Mouse (Mus musculus): ENCODE data around the gene Slc12a4.
"Not testable (repeated sequence)": the region's sequence is repeated elsewhere in the genome, so short reads cannot be mapped to it uniquely, and the experiment has no call there.

Gene Slc12a4

GRCm38 (mm10) chr8:105965905-105966341, at the start of gene Slc12a4:
Gene Slc12a4, minus strand, starts transcription at chr8:105966097.
- peak; percentile 92 for DNase-seq

GRCm38 (mm10) chr8:106012203-106012602, 46.3 kb upstream of the Slc12a4 start:
- not testable (repeated sequence) for DNase-seq

GRCm38 (mm10) chr8:106011643-106011986, 45.7 kb upstream of the Slc12a4 start, which contains the start of gene Ddx28:
Gene Ddx28, minus strand, starts transcription at chr8:106011882.
- no peak for DNase-seq

- DNase-seq, result peak; percentile 92
Measured at GRCm38 (mm10) chr8:106010748-106011642, 45.1 kb upstream of the Slc12a4 start.

- not testable (repeated sequence) for DNase-seq
Measured at GRCm38 (mm10) chr8:106007891-106008290, 42.0 kb upstream of the Slc12a4 start.

GRCm38 (mm10) chr8:106007135-106007534, 41.2 kb upstream of the Slc12a4 start:
- DNase-seq, result no peak

GRCm38 (mm10) chr8:106006413-106006812, 40.5 kb upstream of the Slc12a4 start:
- DNase-seq, result peak; percentile 42

- DNase-seq, result no peak
Measured at GRCm38 (mm10) chr8:106005875-106006274, 40.0 kb upstream of the Slc12a4 start, which contains the start of gene Dpep2nb. Gene Dpep2nb, minus strand, starts transcription at chr8:106005975.

GRCm38 (mm10) chr8:106004538-106005207, 38.8 kb upstream of the Slc12a4 start:
- no peak for DNase-seq

- DNase-seq, result no peak
Measured at GRCm38 (mm10) chr8:106001908-106002307, 36.0 kb upstream of the Slc12a4 start.

GRCm38 (mm10) chr8:105998971-105999370, 33.1 kb upstream of the Slc12a4 start:
- no peak for DNase-seq

GRCm38 (mm10) chr8:105996359-105996758, 30.5 kb upstream of the Slc12a4 start:
- no peak for DNase-seq

- no peak for DNase-seq
Measured at GRCm38 (mm10) chr8:105993226-105993625, 27.3 kb upstream of the Slc12a4 start.

- DNase-seq, result peak; percentile 89
Measured at GRCm38 (mm10) chr8:105992499-105992898, 26.6 kb upstream of the Slc12a4 start.

- DNase-seq, result peak; percentile 24
Measured at GRCm38 (mm10) chr8:105991546-105991945, 25.6 kb upstream of the Slc12a4 start.

GRCm38 (mm10) chr8:105990856-105991387, 25.0 kb upstream of the Slc12a4 start, which contains the start of gene Dus2:
Gene Dus2, plus strand, starts transcription at chr8:105991337.
- DNase-seq, result peak; percentile 91

- DNase-seq, result no peak
Measured at GRCm38 (mm10) chr8:105988546-105988945, 22.6 kb upstream of the Slc12a4 start.

GRCm38 (mm10) chr8:105983406-105983805, 17.5 kb upstream of the Slc12a4 start:
- DNase-seq, result not testable (repeated sequence)

GRCm38 (mm10) chr8:105981146-105981545, 15.2 kb upstream of the Slc12a4 start:
- DNase-seq, result no peak

GRCm38 (mm10) chr8:105979325-105979724, 13.4 kb upstream of the Slc12a4 start, which contains the start of gene Dpep3:
Gene Dpep3, minus strand, starts transcription at chr8:105979429.
- DNase-seq, result no peak

- no peak for DNase-seq
Measured at GRCm38 (mm10) chr8:105975363-105975762, 9.5 kb upstream of the Slc12a4 start.

- no peak for DNase-seq
Measured at GRCm38 (mm10) chr8:105971019-105971720, 5.3 kb upstream of the Slc12a4 start.

GRCm38 (mm10) chr8:105969367-105969766, 3.5 kb upstream of the Slc12a4 start:
- no peak for DNase-seq
